Mouse (Mus musculus): ENCODE results near the gene Plekho2.

GRCm38 (mm10) chr9:65621666-65622065 is 41.8 kb upstream of the Plekho2 start:
- TF ChIP-seq CTCF (IDR thresholded peaks at IDR 0.05 in 2 of 3, conservative IDR thresholded peaks at IDR 0.05 in 1 of 3; ENCODE audit: control insufficient read depth in 1 of 3, insufficient read depth in 1 of 3, low read depth in 2 of 3, low read length in 3 of 3, poor library complexity in 1 of 3, severe bottlenecking in 1 of 3) (no peak), USF1 (IDR thresholded peaks at IDR 0.05; ENCODE audit: low read depth, low read length) (no peak), POLR2AphosphoS2 (IDR thresholded peaks at IDR 0.05; ENCODE audit: low read length) (no peak), MAX (IDR thresholded peaks at IDR 0.05; ENCODE audit: low read length) (no peak), MYC (IDR thresholded peaks at IDR 0.05; ENCODE audit: low read depth, low read length) (no peak), ZNF384 (IDR thresholded peaks at IDR 0.05; ENCODE audit: low read depth, low read length) (no peak), SIN3A (IDR thresholded peaks at IDR 0.05; ENCODE audit: low read length) (no peak), UBTF (IDR thresholded peaks at IDR 0.05; ENCODE audit: borderline replicate concordance, insufficient read depth, low read depth, low read length) (no peak), POLR2A (IDR thresholded peaks at IDR 0.05; ENCODE audit: control insufficient read depth in 1 of 2, insufficient read depth in 1 of 2, low read depth in 1 of 2, low read length in 2 of 2, poor library complexity in 1 of 2) (no peak), NELFE (IDR thresholded peaks at IDR 0.05; ENCODE audit: low read depth, low read length) (no peak), ETS1 (IDR thresholded peaks at IDR 0.05; ENCODE audit: low read depth, low read length) (no peak), BHLHE40 (IDR thresholded peaks at IDR 0.05; ENCODE audit: borderline replicate concordance, low read depth, low read length) (no peak), KAT2A (conservative IDR thresholded peaks at IDR 0.05; ENCODE audit: low read depth, low read length) (no peak)

All from MEL (cell line).